Mouse (Mus musculus): ENCODE measurements around the gene Skint8. TPM values are rescaled to one million over a fixed set of nuclear protein-coding genes. Genes with fewer than 3 reads are reported as not detected.
"Not testable (repeated sequence)": the region's sequence is repeated elsewhere in the genome, so short reads cannot be mapped to it uniquely, and the experiment has no call there.

Gene Skint8
- polyA plus RNA-seq (2016; fragmentation: Nextera tagmentation; extraction: Ambion mirVana) = not detected in 2 replicates

DNA sequence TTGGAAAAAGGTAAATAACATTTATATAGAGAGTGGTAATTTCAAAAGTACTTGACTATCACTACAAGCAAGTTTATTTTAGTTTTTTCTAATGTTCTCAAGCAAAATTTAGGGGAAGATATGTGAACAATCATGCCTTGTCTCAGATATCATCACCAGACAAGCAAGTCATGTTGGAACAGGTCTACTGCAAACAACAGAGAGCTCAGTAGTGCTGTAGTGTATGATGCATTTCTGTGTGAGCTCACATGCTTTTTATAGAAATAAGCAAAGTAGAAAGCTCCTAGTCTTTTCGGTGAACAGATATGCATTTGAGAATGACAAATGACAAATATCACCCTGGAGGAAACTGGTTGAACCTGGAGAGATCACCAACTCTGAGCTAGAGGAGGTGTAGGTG, at the start of gene Skint8:
TSS of gene Skint8 (plus strand) at position 301 of the 400 bp plus-strand sequence.
- no peak within 1 kb of the TSS for H3K27ac ChIP-seq
- H3K9me3 ChIP-seq (replicated peaks) = 0 out of 2 replicates have a peak, but pooled peaks cover 3% of the 10 kb centered on the region
- ATAC-seq (ENCODE audit: low FRiP score) = no peak
- no peak within 1 kb of the TSS for H3K9ac ChIP-seq
- H3K27me3 ChIP-seq = no peaks in the 10 kb centered on the region
- WGBS = 86% methylated on average over 1 of the region's 1 CpGs
- no peak within 1 kb of the TSS for H3K4me2 ChIP-seq (replicated peaks)
- no peaks in the 10 kb centered on the region for H3K36me3 ChIP-seq
- no peak within 1 kb of the TSS for H3K4me3 ChIP-seq
- no peaks in the 10 kb centered on the region for H3K4me1 ChIP-seq

DNA sequence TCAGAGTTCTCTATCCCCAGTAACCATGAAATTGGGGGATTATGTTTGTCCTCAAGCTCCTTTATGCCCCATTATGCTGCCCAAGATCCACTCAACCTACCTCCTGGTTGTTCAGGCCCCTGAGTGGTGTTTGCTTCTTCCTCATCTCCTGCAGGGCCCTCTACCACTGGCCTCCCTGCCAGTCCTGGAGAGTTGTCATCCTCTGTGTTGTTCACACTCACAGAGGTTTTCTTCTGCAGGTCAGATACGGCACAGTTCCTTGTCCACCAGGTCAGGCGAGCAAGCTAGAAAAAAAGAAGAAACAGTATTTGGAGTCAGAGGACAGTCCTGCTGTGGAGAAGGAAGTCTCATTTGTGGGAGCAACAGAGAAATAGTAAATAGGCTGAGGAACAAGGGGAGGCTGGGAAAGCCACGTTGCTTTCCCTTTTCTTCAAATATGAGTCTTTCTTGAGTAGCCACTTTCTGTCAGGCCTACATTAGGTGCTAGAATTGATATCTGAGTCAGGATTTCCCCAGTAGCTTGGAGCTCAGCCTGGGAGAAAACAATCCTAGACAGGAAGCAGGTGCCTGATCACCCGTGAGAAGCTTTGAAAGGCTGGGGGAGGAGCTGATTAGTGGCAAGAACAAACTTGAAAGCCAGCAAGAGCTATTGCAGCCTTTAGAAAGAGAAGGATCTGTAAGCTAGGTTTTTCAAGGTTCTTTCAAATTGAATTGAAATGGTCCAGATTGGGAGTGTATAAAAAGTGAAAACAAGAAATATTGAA, 38.9 kb upstream of the Skint8 start:
- ATAC-seq (ENCODE audit: low FRiP score) = no peak
- WGBS = 45% methylated on average over 4 of the region's 4 CpGs

DNA sequence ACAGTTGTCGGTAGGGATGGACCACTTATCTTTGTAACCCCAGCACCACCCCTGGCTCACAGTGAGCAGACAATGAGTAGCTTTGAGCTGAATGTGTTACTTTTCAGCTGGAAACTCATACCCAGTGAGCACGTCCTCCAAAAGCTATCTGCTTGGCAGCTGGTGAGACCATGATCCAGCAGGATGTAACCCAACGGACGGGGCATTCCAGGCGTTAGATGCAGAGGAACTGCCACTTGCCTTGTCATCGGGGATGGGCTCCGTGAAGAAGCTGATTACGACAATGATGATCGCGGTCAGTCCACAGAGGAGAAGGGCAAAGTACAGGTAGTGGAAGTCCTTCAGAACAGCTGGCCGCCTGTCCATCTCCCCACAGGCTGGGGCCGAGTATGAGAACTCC, 35.6 kb upstream of the Skint8 start:
- Histone ChIP-seq H3K4me1 (no peaks in the 10 kb centered on the region), H3K27ac (no peak overlapping the region), H3K36me3 (no peaks in the 10 kb centered on the region), H3K4me2 (replicated peaks) (no peak overlapping the region), H3K27me3 (no peaks in the 10 kb centered on the region), H3K9me3 (replicated peaks) (no peaks in the 10 kb centered on the region), H3K9ac (no peak overlapping the region), H3K4me3 (no peak overlapping the region)
- WGBS = 91% methylated on average over 12 of the region's 12 CpGs
- no peak for ATAC-seq (ENCODE audit: low FRiP score)

More for the DNA sequence above, 38.9 kb upstream of the Skint8 start:
- Histone ChIP-seq H3K9ac (no peak overlapping the region), H3K27me3 (no peaks in the 10 kb centered on the region), H3K36me3 (no peaks in the 10 kb centered on the region), H3K4me3 (no peak overlapping the region), H3K4me2 (replicated peaks) (no peak overlapping the region), H3K27ac (no peak overlapping the region), H3K9me3 (replicated peaks) (no peaks in the 10 kb centered on the region), H3K4me1 (no peaks in the 10 kb centered on the region)

DNA sequence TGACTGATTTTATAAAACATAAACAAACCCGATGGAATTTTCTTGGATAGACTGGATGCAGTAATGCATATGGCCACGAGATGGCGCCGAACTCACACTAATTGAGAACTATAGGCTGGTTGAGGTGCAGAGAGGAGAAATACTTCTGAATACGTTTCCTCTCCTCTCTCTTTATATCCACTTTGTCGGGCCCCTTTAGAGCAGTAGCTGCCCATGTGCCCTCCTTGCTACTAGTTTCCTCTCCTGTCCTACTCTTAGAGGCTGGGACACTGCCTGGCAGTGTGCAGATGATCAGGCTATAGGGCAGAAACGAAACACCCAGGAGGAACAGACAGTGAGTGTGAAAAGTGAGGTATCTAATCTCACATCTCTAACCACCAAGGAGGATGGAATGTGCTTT, 33.2 kb upstream of the Skint8 start:
- H3K27me3 ChIP-seq = no peaks in the 10 kb centered on the region
- no peak overlapping the region for H3K27ac ChIP-seq
- H3K9me3 ChIP-seq (replicated peaks) = no peaks in the 10 kb centered on the region
- no peaks in the 10 kb centered on the region for H3K4me1 ChIP-seq
- peak; percentile 64 for ATAC-seq (ENCODE audit: low FRiP score)
- no peaks in the 10 kb centered on the region for H3K36me3 ChIP-seq
- H3K4me2 ChIP-seq (replicated peaks) = peak overlapping the region; percentile 32; the same call in 1 of the 2 replicates
- WGBS = 13% methylated on average over 7 of the region's 7 CpGs
- no peak overlapping the region for H3K4me3 ChIP-seq
- H3K9ac ChIP-seq = no peak overlapping the region

DNA sequence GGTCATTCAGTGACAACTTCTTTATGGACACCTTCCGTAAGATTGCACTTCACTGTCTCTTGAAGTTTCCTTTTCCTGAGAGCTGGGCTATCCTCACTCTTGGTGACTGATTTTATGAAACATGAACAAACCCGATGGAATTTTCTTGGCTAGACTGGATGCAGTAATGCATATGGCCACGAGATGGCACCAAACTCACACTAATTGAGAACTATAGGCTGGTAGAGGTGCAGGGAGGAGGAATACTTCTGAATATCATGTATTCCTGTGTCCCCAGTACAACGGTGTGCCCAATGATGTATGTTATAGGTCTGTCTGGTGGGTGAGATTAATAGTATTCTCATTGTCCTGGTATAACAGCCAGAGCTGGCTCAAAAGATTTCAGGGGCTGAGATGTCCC, 32.6 kb upstream of the Skint8 start:
- H3K9me3 ChIP-seq (replicated peaks) = no peaks in the 10 kb centered on the region
- WGBS = 20% methylated on average over 4 of the region's 4 CpGs
- H3K27me3 ChIP-seq = no peaks in the 10 kb centered on the region
- no peak overlapping the region for H3K9ac ChIP-seq
- peak; percentile 77 for ATAC-seq (ENCODE audit: low FRiP score)
- no peak overlapping the region for H3K27ac ChIP-seq
- no peak overlapping the region for H3K4me3 ChIP-seq
- H3K36me3 ChIP-seq = no peaks in the 10 kb centered on the region
- no peaks in the 10 kb centered on the region for H3K4me1 ChIP-seq
- H3K4me2 ChIP-seq (replicated peaks) = no peak overlapping the region

DNA sequence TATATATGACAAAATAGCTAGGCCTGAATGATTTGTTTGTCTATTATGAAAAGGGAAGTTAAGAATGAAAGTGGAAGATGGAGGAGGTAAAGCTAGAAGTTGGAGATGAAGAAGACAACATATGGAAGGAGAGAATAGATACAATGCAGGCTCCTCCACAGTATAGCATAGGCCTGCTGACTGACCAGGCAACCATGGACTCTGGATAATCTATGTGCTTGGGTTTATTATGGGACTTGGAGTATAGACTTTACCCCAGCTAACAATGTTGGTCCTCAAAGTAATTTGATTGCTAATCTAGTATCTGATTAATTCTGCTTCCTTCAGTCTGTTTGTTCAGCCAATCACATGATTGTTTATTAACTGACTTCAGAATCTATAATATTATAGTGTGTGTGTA, 27.1 kb upstream of the Skint8 start:
- no peaks in the 10 kb centered on the region for H3K9me3 ChIP-seq (replicated peaks)
- no peak overlapping the region for H3K4me2 ChIP-seq (replicated peaks)
- H3K4me1 ChIP-seq = no peaks in the 10 kb centered on the region
- no peaks in the 10 kb centered on the region for H3K27me3 ChIP-seq
- H3K27ac ChIP-seq = no peak overlapping the region
- H3K9ac ChIP-seq = no peak overlapping the region
- ATAC-seq (ENCODE audit: low FRiP score) = no peak
- no peak overlapping the region for H3K4me3 ChIP-seq
- H3K36me3 ChIP-seq = no peaks in the 10 kb centered on the region

DNA sequence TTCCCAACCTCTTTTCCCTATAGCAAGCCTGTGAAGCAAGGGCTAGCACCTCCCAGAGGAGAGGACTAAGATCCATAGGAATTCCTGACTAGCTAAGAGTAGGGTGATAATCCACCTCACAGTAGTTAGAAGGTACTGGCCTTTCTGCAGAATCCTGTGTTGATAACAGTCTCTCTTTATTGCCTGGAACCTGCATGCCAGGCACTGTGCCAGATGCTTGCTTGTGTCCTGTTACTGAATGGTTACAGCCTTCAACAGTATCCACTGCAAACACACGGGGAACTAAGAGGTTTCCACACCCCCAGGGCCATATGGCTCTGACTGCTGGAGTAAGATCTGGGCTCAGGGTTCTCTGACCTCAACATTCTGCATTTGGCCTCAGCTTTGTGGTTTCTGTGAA, 21.4 kb upstream of the Skint8 start:
- no peaks in the 10 kb centered on the region for H3K27me3 ChIP-seq
- 49% methylated on average over 1 of the region's 1 CpGs for WGBS
- H3K4me2 ChIP-seq (replicated peaks) = no peak overlapping the region
- H3K27ac ChIP-seq = no peak overlapping the region
- H3K36me3 ChIP-seq = no peaks in the 10 kb centered on the region
- no peak overlapping the region for H3K9ac ChIP-seq
- H3K4me1 ChIP-seq = no peaks in the 10 kb centered on the region
- no peak for ATAC-seq (ENCODE audit: low FRiP score)
- H3K4me3 ChIP-seq = no peak overlapping the region
- H3K9me3 ChIP-seq (replicated peaks) = no peaks in the 10 kb centered on the region

DNA sequence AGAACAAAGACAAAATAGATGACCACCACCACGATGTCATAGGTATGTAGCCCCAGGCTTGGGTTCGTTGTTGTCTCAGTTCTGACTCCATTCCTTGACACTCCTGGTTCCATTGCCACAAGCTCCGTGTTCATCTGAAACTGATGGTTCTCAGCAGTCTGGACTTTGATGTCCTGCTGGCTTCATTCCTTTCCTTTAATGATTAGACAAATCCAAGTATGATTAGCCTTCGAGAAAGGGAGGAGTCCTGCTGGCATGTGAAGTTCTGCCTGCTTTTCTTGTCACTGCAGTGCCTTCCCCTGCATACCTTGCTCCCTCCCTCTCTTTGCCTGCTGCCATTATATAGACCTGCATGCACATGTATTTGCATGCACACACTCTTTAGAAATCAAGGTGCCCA, 20.6 kb upstream of the Skint8 start:
- no peaks in the 10 kb centered on the region for H3K9me3 ChIP-seq (replicated peaks)
- ATAC-seq (ENCODE audit: low FRiP score) = no peak
- WGBS = 73% methylated on average over 4 of the region's 4 CpGs
- no peak overlapping the region for H3K9ac ChIP-seq
- H3K27ac ChIP-seq = no peak overlapping the region
- H3K4me1 ChIP-seq = no peaks in the 10 kb centered on the region
- H3K4me2 ChIP-seq (replicated peaks) = no peak overlapping the region
- H3K27me3 ChIP-seq = no peaks in the 10 kb centered on the region
- no peak overlapping the region for H3K4me3 ChIP-seq
- no peaks in the 10 kb centered on the region for H3K36me3 ChIP-seq

DNA sequence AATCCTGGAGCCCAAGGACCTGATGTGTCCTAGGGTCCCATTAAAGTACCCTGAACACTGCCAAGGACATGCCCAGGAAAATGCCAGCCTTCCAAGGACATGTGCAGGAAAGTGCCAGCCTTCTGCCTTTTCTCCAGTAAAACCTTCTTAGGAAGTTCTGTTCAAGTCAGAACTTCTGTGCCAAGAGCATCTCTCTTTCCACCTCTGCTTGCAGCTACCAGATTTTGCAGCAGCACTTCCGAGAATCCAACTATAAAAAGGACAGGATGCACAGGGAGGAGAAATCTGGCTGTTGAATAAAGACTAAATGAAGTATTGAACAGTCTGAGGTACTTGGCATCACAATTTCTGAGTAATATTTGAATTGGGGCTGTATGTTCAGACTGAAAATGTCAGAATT, 18.7 kb upstream of the Skint8 start:
- not testable (repeated sequence) for H3K4me3 ChIP-seq; H3K27me3 ChIP-seq; H3K4me1 ChIP-seq; H3K27ac ChIP-seq; H3K9ac ChIP-seq; ATAC-seq (ENCODE audit: low FRiP score); H3K9me3 ChIP-seq (replicated peaks); H3K36me3 ChIP-seq; H3K4me2 ChIP-seq (replicated peaks)
- WGBS = 76% methylated on average over 1 of the region's 1 CpGs

DNA sequence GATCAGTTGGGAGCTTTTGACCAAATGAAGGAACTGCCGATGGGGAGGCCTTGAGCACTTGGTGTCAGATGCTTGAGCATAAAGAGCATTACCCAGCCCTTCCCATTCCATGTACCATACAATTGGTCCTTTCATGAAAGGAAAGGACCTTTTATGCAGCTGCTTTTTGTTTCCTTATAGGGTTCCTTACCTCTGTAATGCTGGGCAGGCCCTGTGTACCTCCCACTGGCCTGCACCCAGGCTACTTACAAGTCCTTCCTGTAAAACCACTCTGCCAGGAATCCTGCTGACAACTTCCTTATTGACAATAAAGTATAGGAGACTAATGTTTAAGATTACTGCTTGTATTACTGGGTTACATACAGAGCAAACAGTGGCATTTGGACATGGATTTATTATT, 17.7 kb upstream of the Skint8 start:
- ATAC-seq (ENCODE audit: low FRiP score) = no peak
- WGBS = 65% methylated on average over 1 of the region's 1 CpGs

DNA sequence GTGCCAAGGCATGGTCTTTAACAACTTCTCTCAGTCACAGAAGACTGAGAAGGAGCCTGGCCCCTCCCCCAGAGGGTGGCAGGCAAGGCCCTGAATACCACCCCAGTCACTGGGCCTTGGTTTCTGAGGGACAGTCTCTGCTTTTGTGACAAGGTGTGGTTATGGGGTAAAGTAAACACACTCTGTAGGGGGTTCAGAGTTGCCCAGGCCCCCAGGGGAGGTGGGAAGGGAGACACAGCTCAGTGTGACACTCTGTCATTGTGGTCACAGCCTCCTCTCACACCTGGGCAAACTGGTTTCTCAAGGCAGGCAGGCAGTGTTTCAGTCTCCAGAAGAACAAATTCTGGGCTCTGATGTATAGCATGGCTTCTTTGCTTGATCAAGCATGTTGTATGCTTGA, 16.4 kb upstream of the Skint8 start, which contains the start of gene Slc5a9:
TSS of gene Slc5a9 (minus strand) at position 144 of the 400 bp plus-strand sequence.
- Histone ChIP-seq H3K27me3 (no peaks in the 10 kb centered on the region), H3K36me3 (no peaks in the 10 kb centered on the region), H3K9me3 (replicated peaks) (no peaks in the 10 kb centered on the region), H3K9ac (no peak within 1 kb of the TSS), H3K4me3 (no peak within 1 kb of the TSS), H3K27ac (no peak within 1 kb of the TSS), H3K4me2 (replicated peaks) (no peak within 1 kb of the TSS), H3K4me1 (no peaks in the 10 kb centered on the region)
- ATAC-seq (ENCODE audit: low FRiP score) = no peak

More for the DNA sequence above, 17.7 kb upstream of the Skint8 start:
- Histone ChIP-seq H3K4me3 (no peak overlapping the region), H3K27ac (no peak overlapping the region), H3K36me3 (no peaks in the 10 kb centered on the region), H3K9ac (no peak overlapping the region), H3K9me3 (replicated peaks) (no peaks in the 10 kb centered on the region), H3K4me2 (replicated peaks) (no peak overlapping the region), H3K27me3 (no peaks in the 10 kb centered on the region), H3K4me1 (no peaks in the 10 kb centered on the region)

DNA sequence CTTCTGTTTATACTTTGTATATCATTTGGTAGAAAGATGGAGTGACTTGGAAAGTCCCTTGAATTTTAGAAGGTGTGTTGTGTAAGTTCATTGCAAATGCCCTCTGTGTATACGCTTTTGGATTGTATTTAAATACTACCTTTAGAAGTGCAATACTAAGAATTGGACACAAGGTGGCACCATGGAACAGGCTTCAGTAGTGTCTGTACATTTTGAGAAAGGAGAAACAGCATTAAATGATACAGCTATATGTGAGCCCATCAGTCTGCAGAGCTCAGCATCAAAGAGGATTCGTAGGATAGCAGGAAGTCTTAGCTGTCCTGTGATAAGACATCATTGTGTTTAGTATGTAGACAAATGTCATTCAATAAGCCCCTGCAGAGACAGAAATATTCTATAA, 11.3 kb upstream of the Skint8 start:
- Histone ChIP-seq H3K4me1 (no peaks in the 10 kb centered on the region), H3K36me3 (no peaks in the 10 kb centered on the region), H3K27ac (no peak overlapping the region), H3K27me3 (no peaks in the 10 kb centered on the region), H3K4me2 (replicated peaks) (no peak overlapping the region), H3K4me3 (no peak overlapping the region), H3K9ac (no peak overlapping the region), H3K9me3 (replicated peaks) (no peaks in the 10 kb centered on the region)
- WGBS = 47% methylated on average over 2 of the region's 2 CpGs
- ATAC-seq (ENCODE audit: low FRiP score) = 0 out of 2 replicates have a peak, but pooled peaks have one; percentile 61

DNA sequence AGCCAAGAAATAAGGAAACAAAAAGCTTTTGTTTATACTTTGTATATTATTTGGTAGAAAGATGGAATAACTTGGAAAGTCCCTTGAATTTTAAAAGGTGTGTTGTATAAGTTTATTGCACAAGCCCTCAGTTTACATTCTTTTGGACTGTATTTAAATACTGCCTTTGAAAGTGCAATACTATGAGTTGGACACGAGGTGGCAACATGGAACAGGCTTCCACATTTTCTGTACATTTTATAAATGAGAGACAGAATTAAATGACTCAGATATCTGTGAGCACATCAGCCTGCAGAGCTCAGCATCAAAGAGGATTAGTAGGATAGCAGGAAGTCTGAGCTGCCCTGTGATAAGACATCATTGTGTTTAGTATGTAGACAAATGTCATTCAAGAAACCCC, 42.1 kb downstream of the Skint8 start:
- no peak for ATAC-seq (ENCODE audit: low FRiP score)
- Histone ChIP-seq H3K36me3 (no peaks in the 10 kb centered on the region), H3K4me2 (replicated peaks) (no peak overlapping the region), H3K9me3 (replicated peaks) (no peaks in the 10 kb centered on the region), H3K4me3 (no peak overlapping the region), H3K4me1 (no peaks in the 10 kb centered on the region), H3K27me3 (no peaks in the 10 kb centered on the region), H3K27ac (no peak overlapping the region), H3K9ac (no peak overlapping the region)
- 32% methylated on average over 1 of the region's 1 CpGs for WGBS

Data from hindbrain, embryonic 12.5 days (tissue).